Mouse (Mus musculus): ENCODE data around the gene Oasl2. TPM values are rescaled to one million over a fixed set of nuclear protein-coding genes. Genes with fewer than 3 reads are reported as not detected.
"Not testable (repeated sequence)": the region's sequence is repeated elsewhere in the genome, so short reads cannot be mapped to it uniquely, and the experiment has no call there.

Oasl2 gene
- polyA plus RNA-seq, 1 experiment: 20.7 TPM

- WGBS: 64% methylated on average over 13 of the region's 13 CpGs
- DNase-seq (ENCODE audit: low read depth, low spot score): no peak
Measured at GRCm38 (mm10) chr5:114908598-114909305, 12.0 kb downstream of the Oasl2 start.

DNA sequence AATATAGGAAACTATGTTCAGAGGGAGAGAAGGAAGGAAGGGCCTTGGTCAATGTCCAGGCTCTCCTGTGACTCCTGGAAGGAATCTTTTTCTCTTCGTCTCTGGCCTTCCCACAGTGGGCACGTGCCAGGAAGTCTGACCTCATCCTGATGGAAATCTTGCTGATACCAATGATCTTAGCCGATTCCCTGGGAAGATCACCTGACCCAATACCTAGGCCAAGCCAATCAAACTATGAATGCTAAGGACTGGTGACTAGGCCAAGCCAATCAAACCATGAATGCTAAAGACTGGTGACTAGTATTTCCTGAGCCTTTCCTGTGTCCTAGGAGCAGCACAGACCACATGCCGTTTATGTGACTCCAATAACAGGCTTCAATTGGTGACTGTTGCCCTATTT, 16.9 kb downstream of the Oasl2 start:
- no peak for DNase-seq (ENCODE audit: low read depth, low spot score)
- WGBS: 60% methylated on average over 4 of the region's 4 CpGs

GRCm38 (mm10) chr5:114914855-114915254, 18.1 kb downstream of the Oasl2 start:
- no peak for DNase-seq (ENCODE audit: low read depth, low spot score)
- 79% methylated on average over 8 of the region's 8 CpGs for WGBS

DNA sequence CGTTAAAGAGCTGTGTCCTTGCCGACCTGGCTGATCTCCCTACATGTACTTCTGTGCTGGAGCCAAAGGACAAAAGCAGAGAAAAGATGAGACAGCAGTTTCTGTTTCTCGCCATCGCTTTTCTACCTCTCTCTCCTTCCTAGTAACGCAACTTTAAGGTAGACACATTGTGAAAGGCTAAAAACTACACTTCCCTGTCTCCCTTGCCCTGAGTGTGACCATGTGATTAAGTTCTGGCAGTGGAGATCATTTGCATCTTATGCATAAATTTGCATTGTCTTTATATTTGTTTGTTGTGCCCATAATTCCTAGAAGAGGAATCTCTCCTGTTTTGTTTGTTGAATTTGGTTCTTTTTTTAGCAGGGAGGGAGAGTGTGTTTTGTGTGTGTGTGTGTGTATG, 19.1 kb downstream of the Oasl2 start:
- 77% methylated on average over 5 of the region's 5 CpGs for WGBS
- no peak for DNase-seq (ENCODE audit: low read depth, low spot score)

- DNase-seq (ENCODE audit: low read depth, low spot score): no peak
- 66% methylated on average over 4 of the region's 4 CpGs for WGBS
Measured at GRCm38 (mm10) chr5:114916777-114917176, 20.0 kb downstream of the Oasl2 start.

DNA sequence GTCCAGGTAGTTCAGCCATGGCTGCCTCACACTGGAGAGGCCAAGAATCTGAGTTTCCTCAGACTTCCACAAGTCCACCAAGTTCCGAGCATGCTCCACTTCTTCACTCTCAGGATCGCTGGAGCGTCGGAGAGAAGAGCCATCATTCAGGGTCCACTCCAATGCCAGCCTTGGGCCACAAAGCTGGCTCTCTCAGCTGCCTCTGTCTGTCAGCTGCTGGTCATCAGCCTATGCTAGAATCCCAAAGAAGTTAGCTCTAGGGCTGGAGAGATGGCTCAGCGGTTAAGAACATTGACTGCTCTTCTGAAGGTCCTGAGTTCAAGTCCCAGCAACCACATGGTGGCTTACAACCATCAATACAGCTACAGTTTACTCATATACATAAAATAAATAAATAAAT, 20.6 kb downstream of the Oasl2 start:
- DNase-seq (ENCODE audit: low read depth, low spot score): not testable (repeated sequence)
- 92% methylated on average over 5 of the region's 5 CpGs for WGBS

GRCm38 (mm10) chr5:114921551-114922365, 25.0 kb downstream of the Oasl2 start:
- peak; percentile 73 for DNase-seq (ENCODE audit: low read depth, low spot score)
- 35% methylated on average over 19 of the region's 19 CpGs for WGBS

DNA sequence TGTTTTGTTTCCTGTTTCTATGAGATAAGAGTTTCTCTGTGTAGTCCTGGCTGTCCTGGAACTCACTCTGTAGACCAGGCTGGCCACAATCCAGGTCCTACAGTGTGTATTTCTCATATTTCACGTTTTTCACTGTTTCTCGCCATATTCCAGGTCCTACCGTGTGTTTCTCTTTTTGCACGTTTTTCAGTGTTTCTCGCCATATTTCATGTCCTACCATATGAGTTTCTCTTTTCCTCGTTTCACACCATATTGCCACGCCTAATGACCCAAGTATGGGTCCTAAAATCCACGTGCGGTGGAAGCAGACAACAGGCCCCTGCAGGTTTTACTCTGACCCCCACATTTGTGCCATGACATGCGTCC, 25.6 kb downstream of the Oasl2 start:
- WGBS: 33% methylated on average over 10 of the region's 10 CpGs
- DNase-seq (ENCODE audit: low read depth, low spot score): no peak

- WGBS: 1% methylated on average over 15 of the region's 15 CpGs
Measured at GRCm38 (mm10) chr5:114922998-114923473, 26.3 kb downstream of the Oasl2 start, which contains the start of gene Oasl1. Gene Oasl1 (plus strand): TSS chr5:114923240.

GRCm38 (mm10) chr5:114926153-114926684, 29.5 kb downstream of the Oasl2 start:
- 77% methylated on average over 1 of the region's 1 CpGs for WGBS
- no peak for DNase-seq (ENCODE audit: low read depth, low spot score)

More at GRCm38 (mm10) chr5:114922998-114923473, 26.3 kb downstream of the Oasl2 start, which contains the start of gene Oasl1:
- peak; percentile 66 for DNase-seq (ENCODE audit: low read depth, low spot score)

DNA sequence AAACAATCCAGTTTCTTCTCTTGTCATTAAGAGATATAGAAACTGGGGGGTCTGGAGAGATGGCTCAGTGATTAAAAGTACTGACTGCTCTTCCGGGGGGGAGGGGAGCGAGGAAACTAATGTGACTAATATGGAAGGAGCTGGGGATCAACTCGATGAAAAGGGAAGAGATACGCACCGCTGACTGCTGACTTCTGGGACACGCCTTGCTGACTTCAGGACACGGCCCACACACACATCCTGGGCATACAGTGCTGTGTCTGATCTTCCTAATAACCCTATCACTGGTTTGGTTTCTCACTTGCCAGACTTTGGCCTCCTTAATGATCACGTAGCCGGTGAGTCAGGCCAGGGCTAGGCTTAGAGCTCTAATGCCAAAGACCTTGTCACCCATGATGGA, 30.0 kb downstream of the Oasl2 start:
- WGBS: 64% methylated on average over 9 of the region's 9 CpGs
- DNase-seq (ENCODE audit: low read depth, low spot score): no peak

DNA sequence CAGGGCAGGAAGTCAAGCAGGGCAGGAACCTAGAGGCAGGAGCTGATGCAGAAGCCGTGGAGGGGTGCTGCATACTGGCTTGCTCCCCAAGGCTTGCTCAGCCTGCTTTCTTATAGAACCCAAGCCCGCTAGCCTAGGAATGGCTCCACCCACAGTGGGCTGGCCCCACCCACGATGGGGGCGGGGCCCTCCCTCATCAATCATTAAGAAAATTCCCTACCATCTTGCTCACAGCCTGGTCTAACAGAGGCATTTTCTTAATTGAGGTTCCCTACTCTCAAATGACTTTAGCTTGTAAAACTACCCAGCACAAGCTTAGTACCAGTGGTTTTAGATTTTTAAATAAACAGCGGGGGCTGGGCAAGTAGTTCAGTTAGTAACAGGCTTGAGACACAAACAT, 34.9 kb downstream of the Oasl2 start:
- 50% methylated on average over 5 of the region's 5 CpGs for whole genome bisulfite sequencing
- no peak for DNase-seq (ENCODE audit: low read depth, low spot score)

- no peak for DNase-seq (ENCODE audit: low read depth, low spot score)
- WGBS: 70% methylated on average over 8 of the region's 8 CpGs
Measured at GRCm38 (mm10) chr5:114933206-114933605, 36.5 kb downstream of the Oasl2 start.

- 49% methylated on average over 3 of the region's 3 CpGs for WGBS
- DNase-seq (ENCODE audit: low read depth, low spot score): no peak
Measured at GRCm38 (mm10) chr5:114935838-114936237, 39.1 kb downstream of the Oasl2 start.

- 45% methylated on average over 3 of the region's 3 CpGs for WGBS
- DNase-seq (ENCODE audit: low read depth, low spot score): not testable (repeated sequence)
Measured at GRCm38 (mm10) chr5:114941138-114941537, 44.4 kb downstream of the Oasl2 start.

- peak; percentile 74 for DNase-seq (ENCODE audit: low read depth, low spot score)
Measured at GRCm38 (mm10) chr5:114942074-114942765, 45.5 kb downstream of the Oasl2 start, which contains the start of gene 2210016L21Rik. Gene 2210016L21Rik (plus strand): TSS chr5:114942158.

GRCm38 (mm10) chr5:114942766-114943130, 46.0 kb downstream of the Oasl2 start:
- 17% methylated on average over 4 of the region's 4 CpGs for WGBS
- DNase-seq (ENCODE audit: low read depth, low spot score): no peak

More at GRCm38 (mm10) chr5:114942074-114942765, 45.5 kb downstream of the Oasl2 start, which contains the start of gene 2210016L21Rik:
- WGBS: under 1% methylated on average over 39 of the region's 39 CpGs

DNA sequence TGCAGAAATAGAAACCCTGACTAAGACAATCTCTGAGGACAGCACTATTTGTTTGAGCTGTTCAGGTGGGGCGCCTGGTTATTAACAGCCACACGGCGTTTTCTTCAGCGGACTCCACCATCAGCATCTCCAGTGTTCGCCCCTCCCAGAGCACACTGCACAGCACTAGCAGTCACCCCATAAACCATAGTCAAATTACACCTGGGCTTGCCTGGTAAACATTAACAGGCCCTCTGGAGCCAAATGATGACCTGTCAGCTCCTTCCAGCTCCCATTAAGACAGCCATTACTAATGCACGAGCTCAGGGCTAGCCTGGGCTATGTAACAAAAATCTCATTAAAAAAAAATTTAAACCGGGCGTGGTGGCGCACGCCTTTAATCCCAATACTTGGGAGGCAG, 48.3 kb downstream of the Oasl2 start:
- DNase-seq (ENCODE audit: low read depth, low spot score): no peak
- 61% methylated on average over 10 of the region's 10 CpGs for WGBS

- 5% methylated on average over 6 of the region's 6 CpGs for WGBS
Measured at GRCm38 (mm10) chr5:114948891-114949290, 52.2 kb downstream of the Oasl2 start.

DNA sequence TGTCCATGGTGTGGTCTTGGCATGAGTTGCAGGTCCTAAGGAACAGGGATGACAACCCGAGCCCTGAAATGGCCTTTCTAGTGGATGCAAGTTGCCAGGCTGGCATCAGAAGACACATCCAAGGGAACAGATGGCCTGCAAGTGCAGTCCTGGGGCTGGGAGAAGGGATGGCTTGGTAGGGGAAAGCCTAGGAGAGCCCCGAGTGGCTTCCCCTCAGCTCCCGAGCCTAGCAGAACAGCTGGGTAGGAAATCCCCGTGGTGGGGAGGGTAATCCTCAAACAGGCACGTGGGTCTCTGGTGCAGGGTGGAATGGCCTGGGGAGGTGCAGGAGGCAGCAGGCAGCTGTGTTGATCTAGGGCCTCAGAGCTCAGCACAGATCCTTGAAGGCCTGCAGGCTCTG, 52.6 kb downstream of the Oasl2 start:
- WGBS: 31% methylated on average over 5 of the region's 5 CpGs
- no peak for DNase-seq (ENCODE audit: low read depth, low spot score)

More at GRCm38 (mm10) chr5:114948891-114949290, 52.2 kb downstream of the Oasl2 start:
- DNase-seq (ENCODE audit: low read depth, low spot score): no peak
